Mouse (Mus musculus) embryonic stem cell, embryonic (primary cell): Measurements from ENCODE around the gene Kdf1.

ENCODE experiments used
- CTCF ChIA-PET, 4 experiments: fragments of 300-600 bp in 2 of 4; fragments of 350-600 bp in 2 of 4; sonication (Branson Sonifier 250); formaldehyde crosslinking; loops; one replicate each; lab custom pipeline; 2022; ENCODE audit warnings: inconsistent platforms in 2 of 4; lab: Charles Lee
- POLR2A ChIA-PET, 4 experiments: fragments of 300-600 bp in 2 of 4; fragments of 350-600 bp in 2 of 4; sonication (Branson Sonifier 250); formaldehyde crosslinking; loops; one replicate each; lab custom pipeline; 2022; ENCODE audit warnings: antibody characterized with exemption in 4 of 4, inconsistent platforms in 1 of 4; lab: Charles Lee

Kdf1 gene

GRCm38 (mm10) chr4:133511050-133511449 lies 7.7 kb upstream of the Kdf1 start:
- ChIA-PET POLR2A (interaction anchor here in 3 of 4 experiments (0.6 to 2.4 kb wide), 9 partner anchors 9 to 524 kb away, joined by 3 to 15 read pairs (median 3); partner anchors contain the start of genes Tent5b (in 2 of the 3) and Wdtc1 (in 1 of the 3)), CTCF (interaction anchor here in 3 of 4 experiments (0.9 to 2.5 kb wide), 10 partner anchors 9 to 59 kb away, joined by 3 to 14 read pairs (median 4); partner anchors contain the start of genes Nudc (in 1 of the 3) and Tent5b (in 1 of the 3))

- CTCF ChIA-PET: interaction anchor here in 3 of 4 experiments (0.6 to 2.1 kb wide), 7 partner anchors 16 to 108 kb away, joined by 3 to 6 read pairs (median 3); partner anchors contain the start of gene Tent5b (in 1 of the 3)
- POLR2A ChIA-PET: interaction anchor here in 1 of 4 experiments (1.6 kb wide), 1 partner anchor 35 kb away, joined by 4 read pairs; no protein-coding TSS in a partner anchor
These were observed 6.3 kb upstream of the Kdf1 start for GRCm38 (mm10) chr4:133512511-133512910.

GRCm38 (mm10) chr4:133512972-133513371 lies 5.8 kb upstream of the Kdf1 start:
- CTCF ChIA-PET: interaction anchor here in 3 of 4 experiments (0.6 to 2.1 kb wide), 7 partner anchors 16 to 447 kb away, joined by 3 to 6 read pairs (median 3); partner anchors contain the start of gene Tent5b (in 1 of the 3)
- POLR2A ChIA-PET: interaction anchor here in 2 of 4 experiments (1.4 to 1.6 kb wide), 2 partner anchors 15 to 36 kb away, joined by 4 read pairs; no protein-coding TSS in a partner anchor

GRCm38 (mm10) chr4:133519369-133519665 lies 554 bp downstream of the Kdf1 start:
- ChIA-PET POLR2A (interaction anchor here in 3 of 4 experiments (0.7 to 2.2 kb wide), 15 partner anchors 11 to 415 kb away, joined by 3 to 12 read pairs (median 4); partner anchors contain the start of genes Nudc (in 2 of the 3), Tent5b (in 1 of the 3) and Wdtc1 (in 1 of the 3)), CTCF (interaction anchor here in 1 of 4 experiments (0.8 to 1.9 kb wide), 2 partner anchors 39 to 67 kb away, joined by 3 to 7 read pairs; partner anchors contain the start of gene Tent5b)

- CTCF ChIA-PET: no interaction called here
- POLR2A ChIA-PET: interaction anchor here in 1 of 4 experiments (0.6 to 2.1 kb wide), 4 partner anchors 15 to 239 kb away, joined by 3 to 4 read pairs (median 4); no protein-coding TSS in a partner anchor
These were observed 2.7 kb downstream of the Kdf1 start for GRCm38 (mm10) chr4:133521502-133521901.

GRCm38 (mm10) chr4:133527788-133528187 lies 9.0 kb downstream of the Kdf1 start:
- POLR2A ChIA-PET: interaction anchor here in 2 of 4 experiments (0.6 to 1.6 kb wide), 4 partner anchors 9 to 49 kb away, joined by 3 to 10 read pairs (median 5); partner anchors contain the start of gene Nudc (in 1 of the 2)
- CTCF ChIA-PET: interaction anchor here in 1 of 4 experiments (0.6 kb wide), 1 partner anchor 235 kb away, joined by 6 read pairs; no protein-coding TSS in a partner anchor

- ChIA-PET CTCF (interaction anchor here in 2 of 4 experiments (0.6 to 1.6 kb wide), 2 partner anchors 13 to 19 kb away, joined by 3 read pairs; partner anchors contain the start of gene Nudc (in 1 of the 2)), POLR2A (interaction anchor here (0.5 to 5.6 kb wide), 5 partner anchors 12 to 932 kb away, joined by 3 to 35 read pairs (median 7); partner anchors contain the start of genes Nudc (in 2 of the 4) and Wdtc1 (in 1 of the 4))
These were observed 14.0 kb downstream of the Kdf1 start for GRCm38 (mm10) chr4:133532777-133533176.

- POLR2A ChIA-PET: interaction anchor here (0.5 to 5.6 kb wide), 25 partner anchors 8 to 373 kb away, joined by 3 to 35 read pairs (median 4); partner anchors contain the start of genes Nudc (in 4 of the 4), Kdf1 (in 1 of the 4) and Tent5b (in 1 of the 4)
- CTCF ChIA-PET: interaction anchor here in 1 of 4 experiments (1.2 to 2.0 kb wide), 6 partner anchors 10 to 297 kb away, joined by 3 to 7 read pairs (median 4); partner anchors contain the start of genes Gpatch3, Nudc, Tent5b and Trnp1
These were observed 17.3 kb downstream of the Kdf1 start for GRCm38 (mm10) chr4:133536081-133536480.

- POLR2A ChIA-PET: interaction anchor here (0.5 to 5.6 kb wide), 30 partner anchors 8 to 373 kb away, joined by 3 to 35 read pairs (median 4); partner anchors contain the start of genes Nudc (in 4 of the 4), Kdf1 (in 1 of the 4) and Tent5b (in 1 of the 4)
- CTCF ChIA-PET: interaction anchor here in 3 of 4 experiments (0.6 to 2.0 kb wide), 9 partner anchors 9 to 593 kb away, joined by 3 to 7 read pairs (median 4); partner anchors contain the start of genes Gpatch3 (in 1 of the 3), Nudc (in 1 of the 3), Tent5b (in 1 of the 3) and Trnp1 (in 1 of the 3)
These were observed 17.9 kb downstream of the Kdf1 start for GRCm38 (mm10) chr4:133536652-133537051.

- CTCF ChIA-PET: interaction anchor here (0.6 to 1.4 kb wide), 30 partner anchors 9 to 1113 kb away, joined by 3 to 16 read pairs (median 4); partner anchors contain the start of genes Gpatch3 (in 1 of the 4), Tent5b (in 1 of the 4) and Zdhhc18 (in 1 of the 4)
- POLR2A ChIA-PET: interaction anchor here (0.5 to 4.1 kb wide), 107 partner anchors 9 to 1254 kb away, joined by 3 to 35 read pairs (median 4); partner anchors contain the start of genes Gpatch3 (in 3 of the 4), Ppp1r8 (in 3 of the 4), Wdtc1 (in 3 of the 4) and Gpn2 (in 2 of the 4)
These were observed 26.8 kb downstream of the Kdf1 start, which contains the start of gene Nudc for GRCm38 (mm10) chr4:133545272-133546231. Gene Nudc, minus strand, starts transcription at chr4:133545996.

GRCm38 (mm10) chr4:133552029-133552428 lies 33.3 kb downstream of the Kdf1 start:
- CTCF ChIA-PET: no interaction called here

GRCm38 (mm10) chr4:133552768-133553447 lies 34.1 kb downstream of the Kdf1 start, which contains the start of gene Nr0b2:
Gene Nr0b2, plus strand, starts transcription at chr4:133553376.
- ChIA-PET POLR2A (interaction anchor here in 3 of 4 experiments (0.6 to 1.2 kb wide), 12 partner anchors 16 to 406 kb away, joined by 3 to 9 read pairs (median 4); partner anchors contain the start of genes Gpn2 (in 1 of the 3) and Tent5b (in 1 of the 3)), CTCF (no interaction called here)

More at GRCm38 (mm10) chr4:133552029-133552428, 33.3 kb downstream of the Kdf1 start:
- POLR2A ChIA-PET: no interaction called here

- POLR2A ChIA-PET: interaction anchor here in 3 of 4 experiments (0.6 to 2.3 kb wide), 12 partner anchors 8 to 405 kb away, joined by 3 to 9 read pairs (median 4); partner anchors contain the start of genes Nudc (in 3 of the 3), Gpn2 (in 1 of the 3) and Tent5b (in 1 of the 3)
- CTCF ChIA-PET: no interaction called here
These were observed 34.9 kb downstream of the Kdf1 start for GRCm38 (mm10) chr4:133553448-133554330.

GRCm38 (mm10) chr4:133557041-133557717 lies 38.4 kb downstream of the Kdf1 start:
- CTCF ChIA-PET: no interaction called here
- POLR2A ChIA-PET: interaction anchor here in 1 of 4 experiments (1.3 kb wide), 1 partner anchor 11 kb away, joined by 6 read pairs; the partner anchor contains the start of gene Nudc

GRCm38 (mm10) chr4:133559846-133560245 lies 41.1 kb downstream of the Kdf1 start:
- POLR2A ChIA-PET: interaction anchor here in 1 of 4 experiments (0.6 to 2.0 kb wide), 2 partner anchors 10 to 29 kb away, joined by 3 to 5 read pairs; no protein-coding TSS in a partner anchor

More at GRCm38 (mm10) chr4:133559846-133560245, 41.1 kb downstream of the Kdf1 start:
- CTCF ChIA-PET: no interaction called here
